Mouse (Mus musculus) intestine, embryonic 16.5 days (tissue): ENCODE data around the gene Cbx8. TPM values are rescaled to one million over a fixed set of nuclear protein-coding genes. Genes with fewer than 3 reads are reported as not detected.

Experiments used
- ATAC-seq: fragments of 200-750 bp; cut with Nextera tagmentation; 2 replicates; pipeline ENCODE4 v1.8.0; 2017; ENCODE audit warnings: moderate TSS enrichment, moderate library complexity
- H3K27ac ChIP-seq: fragments of 300-500 bp; sonication (generic); 2 replicates; pipeline ENCODE4 v1.5.1; 2014; ENCODE audit warnings: mild to moderate bottlenecking, low read length
- H3K27me3 ChIP-seq: fragments of 300-500 bp; sonication (generic); replicated peaks from 2 replicates; pipeline ENCODE4 v1.6.1; 2014; ENCODE audit warnings: low read length, control low read depth, mixed read lengths; ENCODE audit not compliant: control insufficient read depth, insufficient read depth
- H3K36me3 ChIP-seq: fragments of 300-500 bp; sonication (generic); 2 replicates; pipeline ENCODE4 v1.6.1; 2014; ENCODE audit warnings: low read length, control low read depth; ENCODE audit not compliant: control insufficient read depth, insufficient read depth
- H3K4me1 ChIP-seq: fragments of 300-500 bp; sonication (generic); 2 replicates; pipeline ENCODE4 v1.6.1; 2014; ENCODE audit warnings: low read length, control low read depth, mixed read lengths; ENCODE audit not compliant: control insufficient read depth, insufficient read depth
- H3K4me2 ChIP-seq: fragments of 300-500 bp; sonication (generic); 2 replicates; pipeline ENCODE4 v1.6.1; 2014; ENCODE audit warnings: low read depth, low read length, control low read depth
- H3K4me3 ChIP-seq: fragments of 300-500 bp; sonication (generic); 2 replicates; pipeline ENCODE4 v1.5.1; 2014; ENCODE audit warnings: mild to moderate bottlenecking, low read length
- H3K9ac ChIP-seq: fragments of 300-500 bp; sonication (generic); 2 replicates; pipeline ENCODE4 v1.6.1; 2014; ENCODE audit warnings: low read depth, low read length
- H3K9me3 ChIP-seq: fragments of 300-500 bp; sonication (generic); 2 replicates; pipeline ENCODE4 v1.6.1; 2016; ENCODE audit warnings: low read length, control low read depth; ENCODE audit not compliant: control insufficient read depth
- WGBS: fragments of 180-500 bp; shearing (Covaris S2); extraction: QIAGEN DNeasy Blood & Tissue Kit; methylation state at CpG from one replicate; pipeline ENCODE4 v1.1.7; 2014; 5-methylcytosine and 5-hydroxymethylcytosine counted together
- polyA plus RNA-seq: library from polyadenylated mRNA; unstranded; fragments of >200 nt; fragmentation: Nextera tagmentation; extraction: Ambion mirVana; gene quantifications from 2 replicates; pipeline ENCODE4 v1.2.1, GENCODE M21; 2015

The Cbx8 gene
- polyA plus RNA-seq, 1 experiment from 2014 or later: 8.1 TPM

DNA sequence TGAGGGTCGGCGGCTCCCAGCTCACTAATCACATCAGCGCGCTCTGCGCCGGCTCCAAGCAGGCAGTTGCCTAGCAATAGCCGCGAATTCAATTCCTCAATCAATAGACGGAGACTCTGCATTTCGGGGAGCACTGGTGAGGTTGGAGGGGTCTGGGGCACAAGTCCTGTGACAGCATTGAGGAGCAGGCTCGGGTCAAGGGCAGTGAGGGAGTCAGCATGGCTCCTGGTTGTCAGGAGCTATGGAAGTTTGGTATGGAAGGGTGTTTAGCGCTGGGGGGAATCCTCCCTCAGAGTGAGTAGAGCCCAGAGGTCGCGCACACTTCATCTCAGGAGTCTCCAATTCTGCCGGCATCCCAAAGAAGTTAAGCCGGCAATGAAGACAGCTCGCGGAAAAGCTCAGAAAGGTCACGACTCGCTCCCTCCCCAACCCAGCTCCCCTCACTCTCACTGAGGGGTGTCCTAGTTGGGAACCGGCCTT, 5.0 kb downstream of the Cbx8 start:
- no peak overlapping the region for H3K4me2 ChIP-seq
- peaks cover 29% of the 10 kb centered on the region for H3K27me3 ChIP-seq
- H3K9me3 ChIP-seq: no peaks in the 10 kb centered on the region
- 8% methylated on average over 21 of the region's 21 CpGs for WGBS
- peaks cover 36% of the 10 kb centered on the region for H3K4me1 ChIP-seq
- no peak overlapping the region for H3K4me3 ChIP-seq
- no peak for ATAC-seq
- peaks cover 6% of the 10 kb centered on the region for H3K36me3 ChIP-seq
- no peak overlapping the region for H3K9ac ChIP-seq
- no peak overlapping the region for H3K27ac ChIP-seq

- no peak for ATAC-seq
- H3K36me3 ChIP-seq: peaks cover 6% of the 10 kb centered on the region
- no peak overlapping the region for H3K4me2 ChIP-seq
- H3K27me3 ChIP-seq: peaks cover 29% of the 10 kb centered on the region
- H3K9ac ChIP-seq: no peak overlapping the region
- no peak overlapping the region for H3K4me3 ChIP-seq
- H3K4me1 ChIP-seq: peaks cover 36% of the 10 kb centered on the region
- no peaks in the 10 kb centered on the region for H3K9me3 ChIP-seq
- 5% methylated on average over 21 of the region's 21 CpGs for WGBS
- H3K27ac ChIP-seq: no peak overlapping the region
Measured at GRCm38 (mm10) chr11:119035094-119035685, 5.6 kb downstream of the Cbx8 start.

DNA sequence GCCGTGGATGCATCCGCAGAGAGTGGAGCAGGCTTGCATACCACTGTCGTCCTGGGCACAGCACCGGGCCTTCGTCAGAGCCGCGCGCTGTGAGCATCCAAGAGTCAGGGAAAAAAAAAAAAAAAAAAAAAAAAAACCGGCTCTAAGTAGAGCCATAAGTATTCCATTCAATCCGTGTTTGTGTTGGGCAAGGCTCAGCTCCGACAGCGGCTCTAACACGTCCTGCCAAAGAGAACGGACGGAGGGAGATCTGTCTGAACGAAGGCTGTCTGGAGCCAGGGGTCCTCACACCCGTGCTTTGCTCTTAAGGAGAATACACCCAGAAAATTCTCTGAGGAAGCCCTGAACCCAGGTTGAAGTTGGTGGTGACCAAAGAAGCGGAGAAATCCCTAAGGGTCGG, 6.1 kb downstream of the Cbx8 start:
- ATAC-seq: peak; percentile 16; the same call in 1 of the 2 replicates
- peak overlapping the region; percentile 48 for H3K4me2 ChIP-seq
- peak overlapping the region; percentile 21 for H3K4me3 ChIP-seq
- H3K9me3 ChIP-seq: no peaks in the 10 kb centered on the region
- 10% methylated on average over 19 of the region's 19 CpGs for WGBS
- peaks cover 31% of the 10 kb centered on the region for H3K4me1 ChIP-seq
- no peak overlapping the region for H3K27ac ChIP-seq
- peaks cover 29% of the 10 kb centered on the region for H3K27me3 ChIP-seq
- peaks cover 6% of the 10 kb centered on the region for H3K36me3 ChIP-seq
- no peak overlapping the region for H3K9ac ChIP-seq

GRCm38 (mm10) chr11:119033874-119034558, 6.8 kb downstream of the Cbx8 start:
- H3K27me3 ChIP-seq: peaks cover 29% of the 10 kb centered on the region
- 3% methylated on average over 26 of the region's 26 CpGs for WGBS
- H3K4me3 ChIP-seq: peak overlapping the region; percentile 21
- no peak overlapping the region for H3K27ac ChIP-seq
- H3K9ac ChIP-seq: no peak overlapping the region
- peak overlapping the region; percentile 48 for H3K4me2 ChIP-seq
- peak; percentile 61 for ATAC-seq
- no peaks in the 10 kb centered on the region for H3K9me3 ChIP-seq
- peaks cover 25% of the 10 kb centered on the region for H3K4me1 ChIP-seq
- H3K36me3 ChIP-seq: peaks cover 9% of the 10 kb centered on the region

GRCm38 (mm10) chr11:119026203-119026602, 14.6 kb downstream of the Cbx8 start:
- Histone ChIP-seq H3K4me1 (peaks cover 26% of the 10 kb centered on the region), H3K4me2 (no peak overlapping the region), H3K4me3 (no peak overlapping the region), H3K27ac (no peak overlapping the region; the same call in 1 of the 2 replicates), H3K27me3 (0 out of 2 replicates have a peak, but pooled peaks cover under 1% of the 10 kb centered on the region), H3K9me3 (no peaks in the 10 kb centered on the region), H3K36me3 (peaks cover 27% of the 10 kb centered on the region), H3K9ac (no peak overlapping the region)
- no peak for ATAC-seq
- WGBS: 56% methylated on average over 12 of the region's 12 CpGs

DNA sequence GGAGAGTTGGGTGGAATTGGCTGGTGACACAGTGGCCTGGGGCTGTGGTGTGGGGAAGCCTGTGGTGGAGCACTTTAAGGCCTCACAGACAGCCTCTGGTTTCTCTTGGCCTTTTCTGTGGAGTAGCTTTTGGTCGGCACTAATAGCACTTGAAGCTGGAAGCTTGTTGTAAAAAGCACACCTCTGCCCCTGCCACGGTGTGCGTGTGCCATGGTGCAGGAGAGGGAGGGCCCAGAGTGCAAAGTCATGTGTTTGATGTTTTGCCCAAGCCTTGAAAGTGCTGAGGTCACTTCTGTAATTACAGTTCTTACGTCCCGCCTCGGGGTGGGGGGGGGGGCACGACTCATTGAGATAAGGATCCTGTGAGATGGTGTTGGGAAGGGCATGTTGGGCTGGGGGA, 16.5 kb downstream of the Cbx8 start:
- H3K27ac ChIP-seq: 0 out of 2 replicates have a peak overlapping the region, but pooled peaks have one; percentile 6
- no peak for ATAC-seq

GRCm38 (mm10) chr11:119023616-119023980, 17.2 kb downstream of the Cbx8 start:
- Histone ChIP-seq H3K4me1 (peaks cover 26% of the 10 kb centered on the region), H3K4me2 (peak overlapping the region; percentile 88), H3K27ac (peak overlapping the region; percentile 85), H3K9ac (peak overlapping the region; percentile 88), H3K9me3 (no peaks in the 10 kb centered on the region), H3K4me3 (peak overlapping the region; percentile 93), H3K36me3 (peaks cover 20% of the 10 kb centered on the region), H3K27me3 (0 out of 2 replicates have a peak, but pooled peaks cover 4% of the 10 kb centered on the region)
- 0% methylated on average over 15 of the region's 15 CpGs for WGBS
- ATAC-seq: peak; percentile 4; the same call in 1 of the 2 replicates

More for the DNA sequence above, 16.5 kb downstream of the Cbx8 start:
- Histone ChIP-seq H3K9ac (peak overlapping the region; percentile 88), H3K36me3 (peaks cover 25% of the 10 kb centered on the region), H3K27me3 (0 out of 2 replicates have a peak, but pooled peaks cover 4% of the 10 kb centered on the region), H3K4me1 (peaks cover 26% of the 10 kb centered on the region), H3K4me2 (peak overlapping the region; percentile 88), H3K9me3 (no peaks in the 10 kb centered on the region), H3K4me3 (peak overlapping the region; percentile 93)
- 9% methylated on average over 7 of the region's 7 CpGs for WGBS

GRCm38 (mm10) chr11:119022895-119023615, 17.7 kb downstream of the Cbx8 start, which contains the start of gene Cbx2:
Gene Cbx2, plus strand, starts transcription at chr11:119022962.
- peak within 1 kb of the TSS; percentile 88 for H3K9ac ChIP-seq
- H3K4me2 ChIP-seq: peak within 1 kb of the TSS; percentile 88
- peak within 1 kb of the TSS; percentile 93 for H3K4me3 ChIP-seq
- peak within 1 kb of the TSS; percentile 85 for H3K27ac ChIP-seq
- 0 out of 2 replicates have a peak, but pooled peaks cover 4% of the 10 kb centered on the region for H3K27me3 ChIP-seq
- ATAC-seq: peak; percentile 93
- WGBS: under 1% methylated on average over 99 of the region's 99 CpGs
- H3K9me3 ChIP-seq: no peaks in the 10 kb centered on the region
- peaks cover 15% of the 10 kb centered on the region for H3K36me3 ChIP-seq
- H3K4me1 ChIP-seq: peaks cover 26% of the 10 kb centered on the region
